Mouse (Mus musculus) spleen, postnatal 10 days (tissue): ENCODE results near the gene Fam122b.
"Not testable (repeated sequence)": the region's sequence is repeated elsewhere in the genome, so short reads cannot be mapped to it uniquely, and the experiment has no call there.

Experiments used
- DNase-seq, 2 experiments: peaks; one replicate each; pipeline ENCODE4 v3.0.0; 2021 to 2022; ENCODE audit warnings: low spot score in 2 of 2

The Fam122b gene

GRCm38 (mm10) chrX:53269289-53270062 lies at the start of gene Fam122b:
Gene Fam122b, minus strand, starts transcription at chrX:53269805.
- peak; percentile 70 to 92 for DNase-seq

GRCm38 (mm10) chrX:53287924-53288323 lies 18.3 kb upstream of the Fam122b start:
- no peak for DNase-seq

GRCm38 (mm10) chrX:53273124-53273523 lies 3.5 kb upstream of the Fam122b start, which contains the start of gene Fam122c:
Gene Fam122c, plus strand, starts transcription at chrX:53273424.
- DNase-seq: no peak

- not testable (repeated sequence) for DNase-seq
Observed at GRCm38 (mm10) chrX:53271628-53272027, 2.0 kb upstream of the Fam122b start.

GRCm38 (mm10) chrX:53270063-53270432 lies 443 bp upstream of the Fam122b start:
- no peak for DNase-seq

- peak; percentile 32 to 64 for DNase-seq
Observed at GRCm38 (mm10) chrX:53268856-53269255, 749 bp downstream of the Fam122b start.

GRCm38 (mm10) chrX:53266186-53266585 lies 3.4 kb downstream of the Fam122b start:
- peak in 1 of 2 experiments; percentile 10 for DNase-seq

- no peak for DNase-seq
Observed at GRCm38 (mm10) chrX:53255195-53255594, 14.4 kb downstream of the Fam122b start.

GRCm38 (mm10) chrX:53240011-53240410 lies 29.6 kb downstream of the Fam122b start, which contains the start of gene Plac1:
Gene Plac1, minus strand, starts transcription at chrX:53240111.
- DNase-seq: no peak

- DNase-seq: peak in 1 of 2 experiments; percentile 35
Observed at GRCm38 (mm10) chrX:53237971-53238370, 31.6 kb downstream of the Fam122b start.

GRCm38 (mm10) chrX:53236404-53236803 lies 33.2 kb downstream of the Fam122b start:
- no peak for DNase-seq

- DNase-seq: no peak
Observed at GRCm38 (mm10) chrX:53233689-53234088, 35.9 kb downstream of the Fam122b start.

GRCm38 (mm10) chrX:53231965-53232364 lies 37.6 kb downstream of the Fam122b start:
- no peak for DNase-seq

GRCm38 (mm10) chrX:53224353-53224944 lies 45.2 kb downstream of the Fam122b start:
- no peak for DNase-seq

GRCm38 (mm10) chrX:53220855-53221254 lies 48.8 kb downstream of the Fam122b start:
- DNase-seq: no peak

- DNase-seq: no peak
Observed at GRCm38 (mm10) chrX:53214557-53215229, 54.9 kb downstream of the Fam122b start.

GRCm38 (mm10) chrX:53213838-53214237 lies 55.8 kb downstream of the Fam122b start:
- no peak for DNase-seq

- DNase-seq: no peak
Observed at GRCm38 (mm10) chrX:53212485-53212884, 57.1 kb downstream of the Fam122b start.

GRCm38 (mm10) chrX:53211756-53212483 lies 57.7 kb downstream of the Fam122b start:
- no peak for DNase-seq

- DNase-seq: no peak
Observed at GRCm38 (mm10) chrX:53209431-53209830, 60.2 kb downstream of the Fam122b start.

GRCm38 (mm10) chrX:53204690-53205311 lies 64.8 kb downstream of the Fam122b start:
- DNase-seq: no peak
